Comparison of ENCODE assay signal across 7 mouse cellular contexts in genomic region chr2:121139266-121140017, GRCm38 (mm10). TPM values are rescaled to one million over a fixed set of nuclear protein-coding genes. Genes with fewer than 3 reads are reported as not detected.
DNase-seq lines count a peak whose midpoint lies in the region; ATAC-seq and TF ChIP-seq lines count a peak whose summit lies in the region.

No protein-coding gene starts in this region.

- peaks cover 38% of the 10 kb centered on the region for H3K4me1 ChIP-seq in G1E (ENCODE audit: insufficient read depth, low read depth, low read length)
- peaks cover 22% of the 10 kb centered on the region for H3K4me1 ChIP-seq in embryonic facial prominence, embryonic 12.5 days
- peaks cover 21% of the 10 kb centered on the region for H3K4me1 ChIP-seq in heart, postnatal 0 days (ENCODE audit: control insufficient read depth, insufficient read depth)

- no peaks in the 10 kb centered on the region for H3K9me3 ChIP-seq in G1E (replicated peaks)
- H3K9me3 ChIP-seq in embryonic facial prominence, embryonic 12.5 days: 0 out of 2 replicates have a peak, but pooled peaks cover 6% of the 10 kb centered on the region
- no peaks in the 10 kb centered on the region for H3K9me3 ChIP-seq in heart, postnatal 0 days (replicated peaks; ENCODE audit: control insufficient read depth, low read length)

- peaks cover 42% of the 10 kb centered on the region for H3K36me3 ChIP-seq in G1E (replicated peaks)
- H3K36me3 ChIP-seq in embryonic facial prominence, embryonic 12.5 days: peaks cover 27% of the 10 kb centered on the region
- peaks cover 19% of the 10 kb centered on the region; the same call in 1 of the 2 replicates for H3K36me3 ChIP-seq in heart, postnatal 0 days (replicated peaks; ENCODE audit: control insufficient read depth, insufficient read depth, low read length)

- H3K4me3 ChIP-seq in G1E (ENCODE audit: low read depth, low read length): peak overlapping the region; percentile 94
- peak overlapping the region; percentile 51 for H3K4me3 ChIP-seq in embryonic facial prominence, embryonic 12.5 days
- H3K4me3 ChIP-seq in heart, postnatal 0 days (ENCODE audit: low read depth, low read length): peak overlapping the region; percentile 61

- no peaks in the 10 kb centered on the region for H3K27me3 ChIP-seq in G1E (ENCODE audit: insufficient read depth, low read length)
- no peaks in the 10 kb centered on the region for H3K27me3 ChIP-seq in embryonic facial prominence, embryonic 12.5 days
- no peaks in the 10 kb centered on the region for H3K27me3 ChIP-seq in heart, postnatal 0 days (ENCODE audit: control insufficient read depth, insufficient read depth, low read length)

- peak overlapping the region; percentile 99 for H3K27ac ChIP-seq in embryonic facial prominence, embryonic 12.5 days
- peak overlapping the region; percentile 99 for H3K27ac ChIP-seq in heart, postnatal 0 days (ENCODE audit: low read depth)

- H3K4me2 ChIP-seq in embryonic facial prominence, embryonic 12.5 days (replicated peaks): peak overlapping the region; percentile 68
- peak overlapping the region; percentile 89 for H3K4me2 ChIP-seq in heart, postnatal 0 days (ENCODE audit: low read depth, low read length)

- peak overlapping the region; percentile 73 for H3K9ac ChIP-seq in embryonic facial prominence, embryonic 12.5 days
- H3K9ac ChIP-seq in heart, postnatal 0 days (replicated peaks; ENCODE audit: low read depth, low read length): peak overlapping the region; percentile 69

- no peak for ATAC-seq in G1E (ENCODE audit: extremely low read depth, insufficient number of reproducible peaks, low FRiP score, poor library complexity, severe bottlenecking)
- peak; percentile 25; the same call in 1 of the 2 replicates for ATAC-seq in embryonic facial prominence, embryonic 12.5 days (ENCODE audit: insufficient number of reproducible peaks, insufficient read depth, low FRiP score, low TSS enrichment)
- peak; percentile 22; the same call in 1 of the 2 replicates for ATAC-seq in heart, postnatal 0 days (ENCODE audit: insufficient read depth, low read depth)

- TF ChIP-seq CTCF in G1E (IDR thresholded peaks at IDR 0.05; ENCODE audit: low read depth, low read length): no peak
- no peak for TF ChIP-seq CTCF in heart, postnatal 0 days (IDR thresholded peaks at IDR 0.05; ENCODE audit: low read depth)

- DNase-seq in G1E (ENCODE audit: low spot score): peak; percentile 5
- DNase-seq in adrenal gland, adult (ENCODE audit: inconsistent age in 2 of 2, low spot score in 1 of 2): peak; percentile 46 to 81
- DNase-seq in heart, postnatal 0 days (ENCODE audit: low spot score): peak; percentile 39
- DNase-seq in kidney, postnatal 25 days: peak; percentile 82 to 90
- peak; percentile 48 to 71 for DNase-seq in lung, postnatal 4 days
- peak; percentile 24 for DNase-seq in spleen, adult 12 weeks (ENCODE audit: low spot score)

- no peak for TF ChIP-seq EP300 in heart, postnatal 0 days (IDR thresholded peaks at IDR 0.05; ENCODE audit: low read depth)

- WGBS in embryonic facial prominence, embryonic 12.5 days: 58% methylated on average over 29 of the region's 29 CpGs
- WGBS in heart, postnatal 0 days: 21% methylated on average over 29 of the region's 29 CpGs

RNA-seq across cellular contexts. Expression of gene Adal, which starts 0.8 kb away (rescaled TPM):
- total RNA-seq in G1E (2014; fragmentation: Nextera tagmentation) (25.1 and 29.3 TPM in 2 replicates), G1E (2017) (15.2 and 15.5 TPM in 2 replicates)
- 2.4 and 2.9 TPM in 2 replicates for polyA plus RNA-seq in G1E (2012)
- polyA plus RNA-seq in embryonic facial prominence, embryonic 12.5 days (2016; fragmentation: Nextera tagmentation; extraction: Ambion mirVana): 22.8 and 23.6 TPM in 2 replicates
- 13.1 and 15.3 TPM in 2 replicates for total RNA-seq in heart, postnatal 0 days (2014; rRNA removed; ENCODE audit: low replicate concordance)
- 13.4 and 14.4 TPM in 2 replicates for polyA plus RNA-seq in heart, postnatal 0 days (2015; fragmentation: Nextera tagmentation; extraction: Ambion mirVana)

RNA-seq across cellular contexts. Expression of gene Lcmt2, which starts 1.0 kb away (rescaled TPM):
- 8.1 and 12.0 TPM in 2 replicates for total RNA-seq in G1E (2014; fragmentation: Nextera tagmentation)
- total RNA-seq in G1E (2017): 8.0 and 9.6 TPM in 2 replicates
- 7.4 and 9.3 TPM in 2 replicates for polyA plus RNA-seq in G1E (2012)
- 23.1 and 25.4 TPM in 2 replicates for polyA plus RNA-seq in embryonic facial prominence, embryonic 12.5 days (2016; fragmentation: Nextera tagmentation; extraction: Ambion mirVana)
- total RNA-seq in heart, postnatal 0 days (2014; rRNA removed; ENCODE audit: low replicate concordance): 6.1 and 8.4 TPM in 2 replicates
- 15.4 and 19.1 TPM in 2 replicates for polyA plus RNA-seq in heart, postnatal 0 days (2015; fragmentation: Nextera tagmentation; extraction: Ambion mirVana)

RNA-seq across cellular contexts. Expression of gene Tgm7, which starts 29.8 kb away (rescaled TPM):
- total RNA-seq in G1E (2014; fragmentation: Nextera tagmentation): not detected in 2 replicates
- total RNA-seq in G1E (2017): 0.05 TPM in 1 of 2 replicates, not detected in the other
- not detected in 2 replicates for polyA plus RNA-seq in G1E (2012)
- polyA plus RNA-seq in embryonic facial prominence, embryonic 12.5 days (2016; fragmentation: Nextera tagmentation; extraction: Ambion mirVana): not detected in 2 replicates
- not detected in 2 replicates for total RNA-seq in heart, postnatal 0 days (2014; rRNA removed; ENCODE audit: low replicate concordance)
- polyA plus RNA-seq in heart, postnatal 0 days (2015; fragmentation: Nextera tagmentation; extraction: Ambion mirVana): not detected in 2 replicates

RNA-seq across cellular contexts. Expression of gene Tubgcp4, which starts 31.0 kb away (rescaled TPM):
- total RNA-seq in G1E (2014; fragmentation: Nextera tagmentation): 73.7 and 75.2 TPM in 2 replicates
- total RNA-seq in G1E (2017): 60.9 and 61.9 TPM in 2 replicates
- polyA plus RNA-seq in G1E (2012): 8.5 and 19.1 TPM in 2 replicates
- polyA plus RNA-seq in embryonic facial prominence, embryonic 12.5 days (2016; fragmentation: Nextera tagmentation; extraction: Ambion mirVana): 76.4 and 88.6 TPM in 2 replicates
- total RNA-seq in heart, postnatal 0 days (2014; rRNA removed; ENCODE audit: low replicate concordance): 9.6 and 20.8 TPM in 2 replicates
- polyA plus RNA-seq in heart, postnatal 0 days (2015; fragmentation: Nextera tagmentation; extraction: Ambion mirVana): 12.3 and 13.0 TPM in 2 replicates

RNA-seq across cellular contexts. Expression of gene Zscan29, which starts 31.5 kb away (rescaled TPM):
- total RNA-seq in G1E (2014; fragmentation: Nextera tagmentation) (20.1 and 29.1 TPM in 2 replicates), G1E (2017) (12.9 and 16.3 TPM in 2 replicates)
- polyA plus RNA-seq in G1E (2012): 10.2 and 10.3 TPM in 2 replicates
- polyA plus RNA-seq in embryonic facial prominence, embryonic 12.5 days (2016; fragmentation: Nextera tagmentation; extraction: Ambion mirVana): 11.4 and 11.6 TPM in 2 replicates
- 4.2 and 4.8 TPM in 2 replicates for total RNA-seq in heart, postnatal 0 days (2014; rRNA removed; ENCODE audit: low replicate concordance)
- polyA plus RNA-seq in heart, postnatal 0 days (2015; fragmentation: Nextera tagmentation; extraction: Ambion mirVana): 5.1 and 5.6 TPM in 2 replicates

Comparison
In these comparisons a context has a peak if more than half of its experiments do, and no peak if none do; other contexts are left out.
1. DNase-seq: peak in every context shown above with its lines; median percentile 86 in kidney, postnatal 25 days; 64 in adrenal gland, adult; 60 in lung, postnatal 4 days; 39 in heart, postnatal 0 days; 24 in spleen, adult 12 weeks; 5 in G1E.